Mouse (Mus musculus) megakaryocyte progenitor cell, adult 5-6 weeks (primary cell): ENCODE results near the gene Htr7. TPM values are rescaled to one million over a fixed set of nuclear protein-coding genes. Genes with fewer than 3 reads are reported as not detected.

Experiments used
- ATAC-seq: replicated peaks from 2 replicates; pipeline ENCODE4 v1.8.0; 2016; ENCODE audit warnings: mild to moderate bottlenecking, moderate TSS enrichment, inconsistent platforms; ENCODE audit not compliant: poor library complexity
- total RNA-seq, 2 experiments: library from RNA; stranded (forward) in 1 of 2; stranded (reverse) in 1 of 2; fragments of 157-497, 149-512 nt in 1 of 2; fragments of 200-1000 nt in 1 of 2; gene quantifications; 2 replicates each; pipeline versions ENCODE4 v1.2.3 to v1.2.4; 2015 to 2017

Htr7 gene
- total RNA-seq, 2 experiments from 2014 or later: 0.12 TPM; not detected in 1

GRCm38 (mm10) chr19:35974681-35975080 is 82.6 kb downstream of the Htr7 start:
- no peak for ATAC-seq

GRCm38 (mm10) chr19:35957656-35958055 is 99.7 kb downstream of the Htr7 start:
- ATAC-seq: no peak

- no peak for ATAC-seq
Observed at GRCm38 (mm10) chr19:35955698-35956097, 101.6 kb downstream of the Htr7 start.

- ATAC-seq: no peak
Observed at GRCm38 (mm10) chr19:35949888-35950287, 107.4 kb downstream of the Htr7 start.

- no peak for ATAC-seq
Observed at GRCm38 (mm10) chr19:35924961-35925495, 132.3 kb downstream of the Htr7 start.

- no peak for ATAC-seq
Observed at GRCm38 (mm10) chr19:35924418-35924817, 132.9 kb downstream of the Htr7 start.

Other genes starting within 250 kb of the Htr7 start
- 70.4 and 78.3 TPM in 2 replicates for gene Rpp30, start 26.2 kb upstream of the Htr7 start, total RNA-seq (2015)
- gene Rpp30, start 26.2 kb upstream of the Htr7 start, total RNA-seq (2017): 44.9 and 51.0 TPM in 2 replicates
- gene Ankrd1, start 62.6 kb upstream of the Htr7 start, total RNA-seq (2015): not detected in 2 replicates
- gene Ankrd1, start 62.6 kb upstream of the Htr7 start, total RNA-seq (2017): not detected in 2 replicates